Mouse (Mus musculus) kidney, adult 18-20 months (tissue): ENCODE data around the gene Prm2.
"Not testable (repeated sequence)": the region's sequence is repeated elsewhere in the genome, so short reads cannot be mapped to it uniquely, and the experiment has no call there.

ENCODE experiments used
- DNase-seq: peaks from one replicate; pipeline ENCODE4 v3.0.0; 2021

The Prm2 gene

GRCm38 (mm10) chr16:10810376-10810775 is 14.4 kb upstream of the Prm2 start:
- no peak for DNase-seq

- no peak for DNase-seq
Measured at GRCm38 (mm10) chr16:10805789-10806527, 10.0 kb upstream of the Prm2 start, which contains the start of gene Prm1. Gene Prm1 (minus strand): TSS chr16:10805839.

- DNase-seq: not testable (repeated sequence)
Measured at GRCm38 (mm10) chr16:10802420-10802819, 6.5 kb upstream of the Prm2 start.

GRCm38 (mm10) chr16:10790702-10791101 is 5.2 kb downstream of the Prm2 start, which contains the start of gene Prm3:
Gene Prm3 (minus strand): TSS chr16:10790914.
- DNase-seq: no peak

DNA sequence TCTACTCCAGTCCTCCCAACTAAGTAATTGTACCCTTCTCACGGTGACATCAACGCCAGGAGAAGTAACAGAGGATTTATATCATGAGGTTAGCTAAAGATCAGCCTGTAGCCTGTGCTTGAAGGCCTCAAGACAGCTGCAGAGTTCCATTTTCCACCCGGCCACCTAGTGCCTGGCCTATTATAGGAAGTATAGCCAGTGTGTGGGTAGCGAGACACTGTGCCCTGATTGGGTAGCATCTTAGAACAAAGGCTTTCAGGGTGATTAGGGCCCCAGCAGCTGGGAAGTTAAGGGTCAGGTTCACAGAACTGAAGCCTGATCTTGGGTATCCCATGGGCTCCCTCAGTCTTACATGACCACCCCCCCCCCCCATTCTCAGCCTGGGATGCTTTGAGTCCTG is 7.1 kb downstream of the Prm2 start:
- DNase-seq: no peak

- no peak for DNase-seq
Measured at GRCm38 (mm10) chr16:10788271-10788670, 7.7 kb downstream of the Prm2 start, which contains the start of gene Tnp2. Gene Tnp2 (minus strand): TSS chr16:10788660.

DNA sequence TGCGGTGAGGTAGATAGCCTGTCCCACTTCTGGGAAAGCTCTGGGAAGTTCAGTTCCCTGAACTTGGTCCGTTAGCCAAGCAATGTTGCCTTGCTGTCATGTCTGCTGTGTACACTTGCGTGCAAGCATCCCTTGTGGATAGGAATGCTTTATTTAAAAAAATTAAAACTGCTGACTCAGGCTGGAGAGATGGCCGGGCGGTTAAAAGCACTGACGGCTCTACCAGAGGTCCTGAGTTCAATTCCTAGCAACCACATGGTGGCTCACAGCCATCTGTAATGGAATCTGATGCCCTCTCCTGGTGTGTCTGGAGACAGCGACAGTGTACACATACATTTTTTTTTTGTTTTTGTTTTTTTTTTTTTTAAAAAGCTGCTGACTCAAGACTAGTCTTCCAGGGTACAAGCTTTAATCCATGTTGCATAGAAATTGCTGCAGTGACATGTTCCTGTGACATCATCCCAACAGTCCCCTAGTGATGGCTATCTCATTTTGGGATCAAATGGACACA is 8.3 kb downstream of the Prm2 start:
- no peak for DNase-seq

DNA sequence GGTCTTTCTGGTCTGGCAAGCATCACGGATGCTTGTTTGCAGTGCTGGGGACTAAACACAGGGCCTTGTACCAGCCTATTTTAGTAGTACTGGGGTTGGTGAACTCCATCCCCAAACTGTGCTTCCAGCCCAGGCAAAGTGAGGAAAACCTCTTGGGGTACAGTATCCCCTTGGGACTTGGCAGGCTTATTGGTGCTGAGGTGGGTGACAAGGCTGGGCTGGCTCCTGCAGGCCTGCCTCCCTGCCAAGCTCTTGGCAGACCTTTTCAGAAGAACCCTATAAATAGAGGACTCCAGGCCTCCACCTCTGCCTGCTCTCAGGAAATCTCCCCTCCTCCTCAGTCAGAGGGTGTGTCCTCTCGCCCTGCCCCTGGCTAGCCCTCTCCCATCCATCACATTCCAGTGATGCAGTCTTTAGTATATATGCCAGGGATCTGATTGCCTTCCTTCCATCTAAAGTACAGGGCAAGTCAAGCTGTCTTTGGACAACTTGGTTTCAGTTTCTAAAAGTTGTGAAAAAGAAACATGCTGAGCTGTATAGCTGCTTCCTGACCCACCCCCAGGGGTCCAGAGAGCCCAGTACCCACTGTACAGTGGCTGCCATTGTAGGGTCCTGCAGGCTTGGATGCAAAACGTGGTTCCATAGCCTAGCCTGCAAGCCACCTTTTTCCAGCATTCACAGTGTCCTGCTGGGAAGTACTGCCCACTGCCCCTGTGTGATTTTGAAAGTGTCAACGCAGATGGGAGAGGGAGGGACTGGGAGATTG is 9.0 kb downstream of the Prm2 start:
- DNase-seq: no peak

GRCm38 (mm10) chr16:10786288-10786687 is 9.6 kb downstream of the Prm2 start:
- DNase-seq: peak; percentile 81

GRCm38 (mm10) chr16:10785371-10786231 is 10.3 kb downstream of the Prm2 start, which contains the start of gene Socs1:
Gene Socs1 (minus strand): TSS chr16:10785536.
- peak; percentile 88 for DNase-seq

GRCm38 (mm10) chr16:10784793-10785370 is 11.1 kb downstream of the Prm2 start:
- peak; percentile 90 for DNase-seq

DNA sequence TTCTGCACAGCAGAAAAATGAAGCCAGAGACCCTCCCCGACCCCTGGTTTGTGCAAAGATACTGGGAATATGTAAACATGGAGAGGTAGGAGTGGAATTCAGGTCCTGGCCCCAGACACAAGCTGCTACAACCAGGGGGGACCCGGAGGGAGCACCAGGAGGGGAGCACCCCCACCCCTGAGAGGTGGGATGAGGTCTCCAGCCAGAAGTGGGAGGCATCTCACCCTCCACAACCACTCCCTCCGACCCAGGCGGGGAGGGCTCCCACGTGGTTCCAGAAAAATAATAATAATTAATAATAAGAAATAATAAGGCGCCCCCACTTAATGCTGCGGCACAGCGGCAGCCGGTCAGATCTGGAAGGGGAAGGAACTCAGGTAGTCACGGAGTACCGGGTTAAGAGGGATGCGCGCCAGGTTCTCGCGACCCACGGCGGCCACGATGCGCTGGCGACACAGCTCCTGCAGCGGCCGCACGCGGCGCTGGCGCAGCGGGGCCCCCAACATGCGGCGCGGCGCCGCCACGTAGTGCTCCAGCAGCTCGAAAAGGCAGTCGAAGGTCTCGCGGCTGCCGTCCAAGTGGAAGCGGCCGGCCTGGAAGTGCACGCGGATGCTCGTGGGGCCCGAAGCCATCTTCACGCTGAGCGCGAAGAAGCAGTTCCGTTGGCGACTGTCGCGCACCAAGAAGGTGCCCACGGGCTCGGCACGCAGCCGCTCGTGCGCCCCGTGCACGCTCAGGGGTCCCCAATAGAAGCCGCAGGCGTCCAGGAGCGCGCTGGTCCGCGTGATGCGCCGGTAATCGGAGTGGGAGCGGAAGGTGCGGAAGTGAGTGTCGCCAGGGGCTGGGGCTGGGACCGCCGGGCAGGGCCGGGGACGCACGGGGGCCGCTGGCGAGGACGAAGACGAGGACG is 11.8 kb downstream of the Prm2 start:
- peak; percentile 47 for DNase-seq

- DNase-seq: no peak
Measured at GRCm38 (mm10) chr16:10783451-10783850, 12.5 kb downstream of the Prm2 start.

DNA sequence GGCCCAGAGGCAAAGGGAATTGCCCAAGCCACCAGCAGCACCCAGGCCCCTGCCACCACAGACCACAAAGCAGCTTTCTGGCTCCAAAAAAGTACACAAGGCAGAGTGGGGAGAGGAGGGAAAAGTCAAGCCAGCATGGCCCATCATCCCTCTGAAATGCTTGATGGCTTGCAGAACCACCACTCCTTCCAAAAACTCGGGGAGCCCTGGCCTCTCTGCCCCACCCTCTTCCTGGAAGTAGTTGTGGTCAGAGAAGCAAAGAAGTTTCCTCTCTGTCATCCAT is 12.8 kb downstream of the Prm2 start:
- no peak for DNase-seq

GRCm38 (mm10) chr16:10782377-10783151 is 13.4 kb downstream of the Prm2 start:
- peak; percentile 24 for DNase-seq

GRCm38 (mm10) chr16:10781862-10782371 is 14.0 kb downstream of the Prm2 start:
- DNase-seq: no peak

- DNase-seq: no peak
Measured at GRCm38 (mm10) chr16:10780631-10781120, 15.3 kb downstream of the Prm2 start.

- no peak for DNase-seq
Measured at GRCm38 (mm10) chr16:10777579-10778160, 18.3 kb downstream of the Prm2 start.

- DNase-seq: no peak
Measured at GRCm38 (mm10) chr16:10776322-10776721, 19.6 kb downstream of the Prm2 start.

GRCm38 (mm10) chr16:10774726-10775125 is 21.2 kb downstream of the Prm2 start:
- no peak for DNase-seq
